26 mouse cellular contexts compared by ENCODE assay signal in the genomic region with DNA sequence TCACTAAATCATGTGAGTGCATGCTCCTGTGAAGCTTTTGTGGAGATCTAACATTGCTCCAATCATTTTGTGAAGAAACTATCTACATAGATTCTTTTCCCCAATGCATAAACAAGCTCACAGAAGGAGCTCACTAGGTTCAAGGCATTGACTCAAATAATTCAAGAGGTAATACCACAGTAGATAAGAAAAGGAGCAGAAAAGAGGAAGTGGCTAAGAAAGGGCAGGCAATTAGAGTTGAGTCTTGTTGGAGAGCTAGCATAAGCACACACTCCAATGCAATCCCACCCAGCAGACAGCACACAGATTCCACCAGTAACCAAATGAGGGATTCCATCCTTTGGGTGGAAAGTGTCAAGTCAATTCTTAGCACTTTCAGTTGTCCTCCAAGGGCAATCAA.
DNase-seq lines count a peak whose midpoint lies in the region; ATAC-seq and TF ChIP-seq lines count a peak whose summit lies in the region.
"Had no signal": no experiment of that assay in that cellular context is flagged by ENCODE, and none has a peak within 500 bp of the region (broad histone marks: within the 10 kb centered on the region; RNA-seq: fewer than 3 reads in every experiment).

No protein-coding gene starts in this region.

- no peaks in the 10 kb centered on the region for H3K79me2 ChIP-seq in heart, adult 2 months (replicated peaks; ENCODE audit: control insufficient read depth, insufficient read depth, low read length)

- TF ChIP-seq POLR2A in heart, adult 2 months (IDR thresholded peaks at IDR 0.05; ENCODE audit: insufficient read depth, low read depth, low read length), result no peak

- no peak overlapping the region for H3K4me3 ChIP-seq in heart, adult 2 months
- H3K4me3 ChIP-seq in liver, embryonic 12.5 days, result no peak overlapping the region
- H3K4me3 ChIP-seq: embryonic facial prominence, embryonic 12.5 days; heart, embryonic 10.5 days; heart, embryonic 15.5 days; hindbrain, embryonic 13.5 days; limb, embryonic 12.5 days; lung, embryonic 15.5 days; megakaryocyte, embryonic 14.5 days; midbrain, embryonic 13.5 days; neural tube, embryonic 15.5 days; stomach, embryonic 15.5 days had no signal

- no peaks in the 10 kb centered on the region for H3K9me3 ChIP-seq in liver, embryonic 12.5 days (replicated peaks)
- H3K9me3 ChIP-seq: embryonic facial prominence, embryonic 12.5 days; heart, embryonic 10.5 days; heart, embryonic 15.5 days; hindbrain, embryonic 13.5 days; limb, embryonic 12.5 days; lung, embryonic 15.5 days; midbrain, embryonic 13.5 days; neural tube, embryonic 15.5 days; stomach, embryonic 15.5 days had no signal

- peak; percentile 98 for ATAC-seq in common myeloid progenitor, adult 5-6 weeks (replicated peaks; ENCODE audit: low read depth, poor library complexity, severe bottlenecking)
- peak; percentile 83 for ATAC-seq in megakaryocyte progenitor cell, adult 5-6 weeks (replicated peaks; ENCODE audit: poor library complexity)
- no peak for ATAC-seq in liver, embryonic 12.5 days
- ATAC-seq: forebrain, embryonic 14.5 days; intestine, postnatal 0 days; midbrain, embryonic 13.5 days had no signal

- H3K27ac ChIP-seq in heart, adult 2 months, result no peak overlapping the region
- H3K27ac ChIP-seq in liver, embryonic 12.5 days, result no peak overlapping the region
- H3K27ac ChIP-seq: embryonic facial prominence, embryonic 12.5 days; heart, embryonic 10.5 days; heart, embryonic 15.5 days; hindbrain, embryonic 13.5 days; limb, embryonic 12.5 days; lung, embryonic 15.5 days; midbrain, embryonic 13.5 days; neural tube, embryonic 15.5 days; stomach, embryonic 15.5 days had no signal

- no peaks in the 10 kb centered on the region for H3K27me3 ChIP-seq in heart, adult 2 months (ENCODE audit: control insufficient read depth, insufficient read depth, low read length)
- H3K27me3 ChIP-seq in splenic B cell, adult 2 months (ENCODE audit: control insufficient read depth, insufficient read depth, low read length, poor library complexity, severe bottlenecking), result no peaks in the 10 kb centered on the region; the same call in 1 of the 2 replicates
- no peaks in the 10 kb centered on the region for H3K27me3 ChIP-seq in liver, embryonic 12.5 days (replicated peaks)
- H3K27me3 ChIP-seq: embryonic facial prominence, embryonic 12.5 days; heart, embryonic 15.5 days; hindbrain, embryonic 13.5 days; limb, embryonic 12.5 days; lung, embryonic 15.5 days; megakaryocyte, embryonic 14.5 days; midbrain, embryonic 13.5 days; neural tube, embryonic 15.5 days; stomach, embryonic 15.5 days had no signal

- no peak overlapping the region for H3K9ac ChIP-seq in heart, adult 2 months (ENCODE audit: low read depth, low read length)
- H3K9ac ChIP-seq in liver, embryonic 12.5 days, result no peak overlapping the region
- H3K9ac ChIP-seq: embryonic facial prominence, embryonic 12.5 days; heart, embryonic 15.5 days; hindbrain, embryonic 13.5 days; limb, embryonic 12.5 days; lung, embryonic 15.5 days; midbrain, embryonic 13.5 days; neural tube, embryonic 15.5 days; stomach, embryonic 15.5 days had no signal

- H3K36me3 ChIP-seq in heart, adult 2 months (ENCODE audit: control insufficient read depth, insufficient read depth, low read length), result no peaks in the 10 kb centered on the region
- no peaks in the 10 kb centered on the region for H3K36me3 ChIP-seq in splenic B cell, adult 2 months (ENCODE audit: control insufficient read depth, insufficient read depth, low read length, poor library complexity, severe bottlenecking)
- no peaks in the 10 kb centered on the region for H3K36me3 ChIP-seq in liver, embryonic 12.5 days
- H3K36me3 ChIP-seq: embryonic facial prominence, embryonic 12.5 days; heart, embryonic 10.5 days; heart, embryonic 15.5 days; hindbrain, embryonic 13.5 days; limb, embryonic 12.5 days; lung, embryonic 15.5 days; midbrain, embryonic 13.5 days; neural tube, embryonic 15.5 days; stomach, embryonic 15.5 days had no signal

- intact Hi-C loops in heart, adult 2 months (cut with DNase I), result no loop called here

- no peaks in the 10 kb centered on the region for H3K4me1 ChIP-seq in heart, adult 2 months (ENCODE audit: control insufficient read depth, insufficient read depth, low read length)
- no peaks in the 10 kb centered on the region for H3K4me1 ChIP-seq in liver, embryonic 12.5 days
- H3K4me1 ChIP-seq: heart, embryonic 10.5 days; heart, embryonic 15.5 days; hindbrain, embryonic 13.5 days; lung, embryonic 15.5 days; midbrain, embryonic 13.5 days; neural tube, embryonic 15.5 days; stomach, embryonic 15.5 days had no signal

- DNase-seq in heart, adult 11 months, result peak; percentile 14
- DNase-seq in heart, adult 2 months, result no peak
- DNase-seq in splenic B cell, adult 2 months (ENCODE audit: low read depth, low spot score), result peak; percentile 57
- DNase-seq in adrenal gland, postnatal 36 days, result no peak
- DNase-seq in frontal cortex, postnatal 25 days (ENCODE audit: low spot score in 2 of 2), result no peak
- DNase-seq: adrenal gland, postnatal 14 days; cerebellum, adult 18-20 months; cerebellum, postnatal 14 days; gastrocnemius, postnatal 36 days; kidney, adult 9 months; kidney, postnatal 10 days had no signal

- no peak for TF ChIP-seq CTCF in heart, adult 2 months (IDR thresholded peaks at IDR 0.05)

- H3K4me2 ChIP-seq in liver, embryonic 12.5 days, result no peak overlapping the region
- H3K4me2 ChIP-seq: embryonic facial prominence, embryonic 12.5 days; heart, embryonic 15.5 days; hindbrain, embryonic 13.5 days; limb, embryonic 12.5 days; lung, embryonic 15.5 days; midbrain, embryonic 13.5 days; neural tube, embryonic 15.5 days; stomach, embryonic 15.5 days had no signal

- no peak for TF ChIP-seq EP300 in heart, adult 2 months (IDR thresholded peaks at IDR 0.05; ENCODE audit: insufficient read depth, low read depth, low read length)

Comparison
In these comparisons a context has a peak if more than half of its experiments do, and no peak if none do; other contexts are left out.
1. DNase-seq: peak in heart, adult 11 months (single experiment) and splenic B cell, adult 2 months (single experiment); none in heart, adult 2 months (0 of 2), adrenal gland, postnatal 36 days (0 of 2) and frontal cortex, postnatal 25 days (0 of 2).